Mouse (Mus musculus): ENCODE measurements around the gene Vezf1. TPM values are rescaled to one million over a fixed set of nuclear protein-coding genes. Genes with fewer than 3 reads are reported as not detected.

Gene Vezf1
- total and polyA plus RNA-seq, 3 experiments = 7.4 to 11.4 (median 9.8) TPM

DNA sequence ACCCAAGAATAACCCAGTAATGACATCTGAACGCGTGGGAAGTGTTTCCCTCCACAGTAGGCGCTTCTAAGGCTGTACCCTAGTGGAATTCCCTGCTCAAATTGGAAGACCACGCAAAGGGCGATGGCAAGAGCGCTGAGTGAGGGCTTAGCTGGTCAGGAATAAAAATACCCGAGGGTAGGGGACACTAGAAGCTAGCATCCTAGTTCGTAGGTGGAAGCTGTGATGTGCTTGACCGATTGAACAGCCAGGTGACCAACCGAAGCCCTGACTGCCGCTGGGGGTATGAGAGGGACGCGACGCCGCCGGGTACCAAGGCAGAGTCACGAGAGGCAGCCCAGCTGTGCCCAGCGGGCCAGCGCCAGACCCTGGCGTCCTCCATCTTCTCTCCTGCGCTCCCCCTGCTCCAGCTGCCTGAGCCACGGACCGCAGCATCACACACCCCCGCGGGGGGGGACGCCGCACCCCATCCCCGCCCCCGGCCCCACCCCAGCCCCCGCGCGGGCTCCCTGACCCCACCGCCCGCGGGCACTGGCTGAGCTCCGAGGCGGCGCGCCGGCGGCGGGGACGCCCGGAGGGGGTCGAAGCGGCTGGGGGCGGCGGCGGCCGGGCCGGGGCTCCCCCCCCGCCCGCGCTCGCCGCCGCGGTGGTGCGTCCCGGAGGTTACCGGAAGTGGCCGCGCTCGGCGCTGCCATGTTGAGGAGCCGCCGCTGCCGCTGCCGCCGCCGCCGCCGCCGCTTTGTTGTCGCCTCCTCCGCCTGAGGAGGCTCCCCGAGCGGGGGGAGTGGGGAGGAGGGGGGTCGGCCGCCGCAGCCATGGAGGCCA, at the start of gene Vezf1 (continued):
- 0 out of 2 replicates have a peak, but pooled peaks have one; percentile 20 for TF ChIP-seq EP300 (IDR thresholded peaks at IDR 0.05; ENCODE audit: low read length)

DNA sequence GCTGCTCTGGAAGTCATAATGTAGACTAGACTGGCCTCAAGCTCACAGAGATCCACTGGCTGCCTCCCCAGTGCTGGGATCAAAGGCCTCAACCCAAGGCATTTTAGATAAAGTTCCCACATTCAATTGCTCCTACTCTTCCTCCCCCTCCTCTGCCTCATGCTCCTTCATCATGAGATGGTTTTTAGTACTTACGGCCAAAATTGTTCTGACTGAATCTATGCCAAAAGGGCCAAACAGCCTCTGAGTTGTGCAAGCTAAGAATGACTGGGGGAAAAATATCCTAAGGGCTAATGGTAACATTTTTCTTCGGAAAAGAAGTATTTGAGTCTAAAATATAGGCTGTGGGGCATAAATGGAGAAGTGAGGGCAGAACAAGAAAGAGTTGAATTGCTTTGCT, 44.1 kb upstream of the Vezf1 start:
- in situ Hi-C loops (cut with MboI; ENCODE audit: low pct_ligation_motif_present, low pct_unique_long_range_greater_than_20kb, low sequenced_read_pairs) (no loop called here), dilution Hi-C loops (cut with MboI; ENCODE audit: extremely low pct_ligation_motif_present, extremely low pct_unique_long_range_greater_than_20kb, low sequenced_read_pairs) (no loop called here)
- H3K79me2 ChIP-seq (replicated peaks; ENCODE audit: control insufficient read depth, extremely low read depth, insufficient read depth, poor library complexity, severe bottlenecking) = no peaks in the 10 kb centered on the region
- H3K27me3 ChIP-seq (replicated peaks) = no peaks in the 10 kb centered on the region
- no peak overlapping the region for H3K9ac ChIP-seq (ENCODE audit: insufficient read depth, low read depth)
- no peak overlapping the region for H3K4me3 ChIP-seq (replicated peaks in 1 of 3; ENCODE audit: low read depth in 2 of 3, low read length in 2 of 3, poor library complexity in 1 of 3)
- no peak overlapping the region for H3K4me2 ChIP-seq (ENCODE audit: insufficient read depth, low read depth, poor library complexity, severe bottlenecking)
- no peak overlapping the region for H3K27ac ChIP-seq (ENCODE audit: insufficient read depth, low read depth)
- H3K36me3 ChIP-seq (replicated peaks in 1 of 2; ENCODE audit: control insufficient read depth in 1 of 2, insufficient read depth in 1 of 2, low read length in 1 of 2) = no peaks in the 10 kb centered on the region
- H3K4me1 ChIP-seq (ENCODE audit: control insufficient read depth in 1 of 2, insufficient read depth in 2 of 2) = no peaks in the 10 kb centered on the region
- TF ChIP-seq CHD1 (IDR thresholded peaks at IDR 0.05; ENCODE audit: low read depth, low read length) (no peak), RCOR1 (conservative IDR thresholded peaks at IDR 0.05; ENCODE audit: low read depth, low read length) (no peak), POLR2AphosphoS2 (IDR thresholded peaks at IDR 0.05; ENCODE audit: low read depth, low read length) (no peak), E2F4 (IDR thresholded peaks at IDR 0.05; ENCODE audit: insufficient replicate concordance, low read depth, low read length) (no peak), MAFK (IDR thresholded peaks at IDR 0.05; ENCODE audit: insufficient replicate concordance, low read length) (no peak), MYC (IDR thresholded peaks at IDR 0.05; ENCODE audit: low read depth, low read length) (no peak), POLR2A (IDR thresholded peaks at IDR 0.05; ENCODE audit: low read depth, low read length) (no peak), NELFE (IDR thresholded peaks at IDR 0.05; ENCODE audit: low read depth, low read length) (no peak), GABPA (IDR thresholded peaks at IDR 0.05; ENCODE audit: insufficient replicate concordance, low read depth, low read length) (no peak), SIN3A (IDR thresholded peaks at IDR 0.05; ENCODE audit: low read length) (no peak), CHD2 (IDR thresholded peaks at IDR 0.05; ENCODE audit: low read length) (no peak), ZMIZ1 (IDR thresholded peaks at IDR 0.05; ENCODE audit: low read depth, low read length) (no peak), MAX (IDR thresholded peaks at IDR 0.05; ENCODE audit: low read length) (no peak), TBP (conservative IDR thresholded peaks at IDR 0.05; ENCODE audit: low read depth, low read length) (no peak)
- no peak for DNase-seq (ENCODE audit: extremely low read depth)
- H3K9me3 ChIP-seq (replicated peaks; ENCODE audit: low read length) = no peaks in the 10 kb centered on the region

DNA sequence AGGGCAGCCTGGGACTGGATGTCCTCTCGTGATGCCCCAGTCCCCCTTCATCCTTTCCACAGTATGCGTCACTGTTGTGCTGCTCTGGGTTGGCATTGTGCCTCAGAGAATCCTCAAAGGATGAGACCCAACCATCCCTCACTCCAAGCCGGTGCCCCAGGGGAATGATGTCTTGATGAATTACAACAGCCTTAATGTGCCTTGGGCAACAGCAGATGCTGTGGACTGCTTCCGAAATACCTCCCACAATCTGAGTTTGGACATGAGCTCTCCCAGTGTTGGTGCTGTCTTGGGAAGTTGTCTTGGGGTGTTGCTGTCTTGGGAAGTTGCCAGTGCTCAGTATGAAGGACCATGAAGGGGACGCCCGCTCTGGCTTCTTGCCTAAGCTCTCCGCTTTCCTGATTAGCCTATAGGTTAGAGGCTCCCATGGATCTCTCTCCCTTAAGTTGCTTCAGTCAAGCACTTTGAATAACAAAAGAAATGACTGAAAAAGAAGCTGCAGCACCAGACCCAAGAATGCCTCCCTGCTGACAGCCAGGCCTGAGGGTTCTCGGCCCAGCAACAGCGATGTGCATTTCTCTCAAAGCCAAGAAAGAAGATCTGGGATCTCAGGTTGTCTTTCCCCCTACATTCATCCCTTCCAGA, 40.6 kb upstream of the Vezf1 start:
- TF ChIP-seq CTCF (conservative IDR thresholded peaks at IDR 0.05 in 1 of 2, IDR thresholded peaks at IDR 0.05 in 1 of 2; ENCODE audit: low read depth in 2 of 2, low read length in 2 of 2) (no peak), POLR2A (IDR thresholded peaks at IDR 0.05; ENCODE audit: low read depth, low read length) (no peak), MEF2A (IDR thresholded peaks at IDR 0.05; ENCODE audit: borderline replicate concordance, low read depth, low read length) (no peak), CHD1 (IDR thresholded peaks at IDR 0.05; ENCODE audit: low read depth, low read length) (no peak)
- Histone ChIP-seq H3K9ac (ENCODE audit: insufficient read depth, low read depth) (no peak overlapping the region), H3K36me3 (replicated peaks in 1 of 2; ENCODE audit: control insufficient read depth in 1 of 2, insufficient read depth in 1 of 2, low read length in 1 of 2) (no peaks in the 10 kb centered on the region), H3K4me3 (replicated peaks in 1 of 3; ENCODE audit: low read depth in 2 of 3, low read length in 2 of 3, poor library complexity in 1 of 3) (no peak overlapping the region), H3K9me3 (replicated peaks; ENCODE audit: low read length) (no peaks in the 10 kb centered on the region), H3K27me3 (replicated peaks) (no peaks in the 10 kb centered on the region), H3K4me2 (ENCODE audit: insufficient read depth, low read depth, poor library complexity, severe bottlenecking) (no peak overlapping the region), H3K4me1 (ENCODE audit: control insufficient read depth in 1 of 2, insufficient read depth in 2 of 2) (no peaks in the 10 kb centered on the region), H3K79me2 (replicated peaks; ENCODE audit: control insufficient read depth, extremely low read depth, insufficient read depth, poor library complexity, severe bottlenecking) (no peaks in the 10 kb centered on the region), H3K27ac (ENCODE audit: insufficient read depth, low read depth) (no peak overlapping the region)
- dilution Hi-C loops (cut with MboI; ENCODE audit: extremely low pct_ligation_motif_present, extremely low pct_unique_long_range_greater_than_20kb, low sequenced_read_pairs) (no loop called here), in situ Hi-C loops (cut with MboI; ENCODE audit: low pct_ligation_motif_present, low pct_unique_long_range_greater_than_20kb, low sequenced_read_pairs) (no loop called here)
- no peak for DNase-seq (ENCODE audit: extremely low read depth)
